Mouse (Mus musculus) limb, embryonic 13.5 days (tissue): ENCODE measurements at regions not wholly inside any gene's neighbourhood (a gene's known extent, or its start where the extent isn't known, plus 50 kb on each side); places are given as distances from the start of the nearest gene placed in this dataset.
"Not testable (repeated sequence)": the region's sequence is repeated elsewhere in the genome, so short reads cannot be mapped to it uniquely, and the experiment has no call there.

ENCODE experiments used
- ATAC-seq: fragments of 200-750 bp; cut with Nextera tagmentation; 2 replicates; pipeline ENCODE4 v1.8.0; 2017; ENCODE audit warnings: low read depth, moderate number of reproducible peaks, moderate TSS enrichment; ENCODE audit not compliant: low FRiP score
- H3K27ac ChIP-seq: fragments of 300-500 bp; sonication (generic); 2 replicates; pipeline ENCODE4 v1.5.1; 2015; ENCODE audit warnings: inconsistent platforms, mild to moderate bottlenecking, moderate library complexity
- H3K27me3 ChIP-seq: fragments of 300-500 bp; sonication (generic); 2 replicates; pipeline ENCODE4 v1.6.1; 2015; ENCODE audit warnings: mild to moderate bottlenecking, inconsistent platforms
- H3K36me3 ChIP-seq: fragments of 300-500 bp; sonication (generic); 2 replicates; pipeline ENCODE4 v1.6.1; 2015; ENCODE audit warnings: inconsistent platforms, mild to moderate bottlenecking, moderate library complexity
- H3K4me1 ChIP-seq: fragments of 300-500 bp; sonication (generic); 2 replicates; pipeline ENCODE4 v1.6.1; 2015; ENCODE audit warnings: inconsistent platforms
- H3K4me2 ChIP-seq: fragments of 300-500 bp; sonication (generic); replicated peaks from 2 replicates; pipeline ENCODE4 v1.6.1; 2015; ENCODE audit warnings: inconsistent platforms, mild to moderate bottlenecking, moderate library complexity
- H3K4me3 ChIP-seq: fragments of 300-500 bp; sonication (generic); 2 replicates; pipeline ENCODE4 v1.5.1; 2015; ENCODE audit warnings: moderate library complexity, mild to moderate bottlenecking, inconsistent platforms
- H3K9ac ChIP-seq: fragments of 300-500 bp; sonication (generic); 2 replicates; pipeline ENCODE4 v1.6.1; 2015; ENCODE audit warnings: mild to moderate bottlenecking, inconsistent platforms
- H3K9me3 ChIP-seq: fragments of 300-500 bp; sonication (generic); 2 replicates; pipeline ENCODE4 v1.6.1; 2016; ENCODE audit warnings: inconsistent platforms
- WGBS: fragments of 180-500 bp; shearing (Covaris S2); methylation state at CpG from one replicate; pipeline ENCODE4 v1.1.7; 2015; 5-methylcytosine and 5-hydroxymethylcytosine counted together

- WGBS: 55% methylated on average over 8 of the region's 8 CpGs
- Histone ChIP-seq H3K27me3 (no peaks in the 10 kb centered on the region), H3K36me3 (no peaks in the 10 kb centered on the region), H3K27ac (no peak overlapping the region), H3K9ac (no peak overlapping the region), H3K4me2 (no peak overlapping the region), H3K4me3 (no peak overlapping the region), H3K4me1 (peaks cover 4% of the 10 kb centered on the region; the same call in 1 of the 2 replicates), H3K9me3 (no peaks in the 10 kb centered on the region)
- no peak for ATAC-seq
Observed at GRCm38 (mm10) chr5:97289401-97290165, 102.6 kb downstream of the Naa11 start.

- H3K9me3 ChIP-seq: no peaks in the 10 kb centered on the region
- H3K9ac ChIP-seq: no peak overlapping the region
- no peaks in the 10 kb centered on the region for H3K36me3 ChIP-seq
- ATAC-seq: no peak
- no peak overlapping the region for H3K27ac ChIP-seq
- H3K4me1 ChIP-seq: peaks cover 3% of the 10 kb centered on the region; the same call in 1 of the 2 replicates
- 78% methylated on average over 5 of the region's 5 CpGs for WGBS
- 0 out of 2 replicates have a peak, but pooled peaks cover 3% of the 10 kb centered on the region for H3K27me3 ChIP-seq
- H3K4me3 ChIP-seq: no peak overlapping the region
- H3K4me2 ChIP-seq: no peak overlapping the region
Observed at GRCm38 (mm10) chr5:97279455-97279854, 112.7 kb downstream of the Naa11 start.

- peak; percentile 32; the same call in 1 of the 2 replicates for ATAC-seq
- H3K27me3 ChIP-seq: 0 out of 2 replicates have a peak, but pooled peaks cover 3% of the 10 kb centered on the region
- peaks cover 3% of the 10 kb centered on the region; the same call in 1 of the 2 replicates for H3K4me1 ChIP-seq
- no peak overlapping the region for H3K9ac ChIP-seq
- H3K36me3 ChIP-seq: no peaks in the 10 kb centered on the region
- H3K4me3 ChIP-seq: no peak overlapping the region
- WGBS: 58% methylated on average over 16 of the region's 16 CpGs
- no peak overlapping the region for H3K27ac ChIP-seq
- H3K9me3 ChIP-seq: no peaks in the 10 kb centered on the region
- peak overlapping the region; percentile 32 for H3K4me2 ChIP-seq
Observed at GRCm38 (mm10) chr5:97277795-97278572, 114.2 kb downstream of the Naa11 start.

GRCm38 (mm10) chr5:97276724-97277123 is 115.5 kb downstream of the Naa11 start:
- Histone ChIP-seq H3K4me3 (no peak overlapping the region), H3K9ac (no peak overlapping the region), H3K9me3 (no peaks in the 10 kb centered on the region), H3K27ac (no peak overlapping the region), H3K4me2 (no peak overlapping the region), H3K4me1 (peaks cover 3% of the 10 kb centered on the region; the same call in 1 of the 2 replicates), H3K27me3 (0 out of 2 replicates have a peak, but pooled peaks cover 3% of the 10 kb centered on the region), H3K36me3 (no peaks in the 10 kb centered on the region)
- 64% methylated on average over 5 of the region's 5 CpGs for WGBS
- no peak for ATAC-seq

- not testable (repeated sequence) for H3K27ac ChIP-seq, H3K4me1 ChIP-seq, H3K9me3 ChIP-seq, ATAC-seq, H3K9ac ChIP-seq, H3K4me2 ChIP-seq, H3K27me3 ChIP-seq, H3K4me3 ChIP-seq, H3K36me3 ChIP-seq
- 86% methylated on average over 12 of the region's 12 CpGs for WGBS
Observed at GRCm38 (mm10) chr5:97264666-97265065, 127.5 kb downstream of the Naa11 start.

GRCm38 (mm10) chr5:97257106-97257505 is 135.1 kb downstream of the Naa11 start:
- no peak overlapping the region for H3K4me3 ChIP-seq
- no peak for ATAC-seq
- H3K9me3 ChIP-seq: no peaks in the 10 kb centered on the region
- 85% methylated on average over 1 of the region's 1 CpGs for WGBS
- H3K4me2 ChIP-seq: no peak overlapping the region
- no peak overlapping the region for H3K9ac ChIP-seq
- H3K27me3 ChIP-seq: no peaks in the 10 kb centered on the region
- no peak overlapping the region for H3K27ac ChIP-seq
- H3K36me3 ChIP-seq: no peaks in the 10 kb centered on the region
- no peaks in the 10 kb centered on the region for H3K4me1 ChIP-seq

- WGBS: 69% methylated on average over 7 of the region's 7 CpGs
- no peak for ATAC-seq
Observed at GRCm38 (mm10) chr5:97256445-97257060, 135.6 kb downstream of the Naa11 start.

GRCm38 (mm10) chr5:97236930-97237329 is 125.5 kb upstream of the Paqr3 start:
- Histone ChIP-seq H3K9ac (no peak overlapping the region), H3K27ac (no peak overlapping the region), H3K4me3 (no peak overlapping the region), H3K4me1 (no peaks in the 10 kb centered on the region), H3K27me3 (no peaks in the 10 kb centered on the region), H3K9me3 (no peaks in the 10 kb centered on the region), H3K4me2 (no peak overlapping the region), H3K36me3 (no peaks in the 10 kb centered on the region)
- ATAC-seq: no peak
- WGBS: 88% methylated on average over 2 of the region's 2 CpGs

More at GRCm38 (mm10) chr5:97256445-97257060, 135.6 kb downstream of the Naa11 start:
- no peak overlapping the region for H3K9ac ChIP-seq
- H3K27ac ChIP-seq: no peak overlapping the region
- no peaks in the 10 kb centered on the region for H3K27me3 ChIP-seq
- H3K4me1 ChIP-seq: no peaks in the 10 kb centered on the region
- no peak overlapping the region for H3K4me3 ChIP-seq
- no peaks in the 10 kb centered on the region for H3K36me3 ChIP-seq
- H3K9me3 ChIP-seq: no peaks in the 10 kb centered on the region
- H3K4me2 ChIP-seq: no peak overlapping the region

- no peak for ATAC-seq
Observed at GRCm38 (mm10) chr5:97226425-97226824, 115.0 kb upstream of the Paqr3 start.

GRCm38 (mm10) chr5:97223238-97223857 is 112.0 kb upstream of the Paqr3 start:
- ATAC-seq: no peak
- no peaks in the 10 kb centered on the region for H3K4me1 ChIP-seq
- WGBS: 83% methylated on average over 12 of the region's 12 CpGs
- H3K4me3 ChIP-seq: no peak overlapping the region
- H3K36me3 ChIP-seq: no peaks in the 10 kb centered on the region
- no peak overlapping the region for H3K9ac ChIP-seq
- no peaks in the 10 kb centered on the region for H3K27me3 ChIP-seq
- H3K27ac ChIP-seq: no peak overlapping the region
- H3K4me2 ChIP-seq: no peak overlapping the region
- H3K9me3 ChIP-seq: no peaks in the 10 kb centered on the region

More at GRCm38 (mm10) chr5:97226425-97226824, 115.0 kb upstream of the Paqr3 start:
- Histone ChIP-seq H3K36me3 (no peaks in the 10 kb centered on the region), H3K4me1 (no peaks in the 10 kb centered on the region), H3K9ac (no peak overlapping the region), H3K4me2 (no peak overlapping the region), H3K27ac (no peak overlapping the region), H3K4me3 (no peak overlapping the region), H3K27me3 (no peaks in the 10 kb centered on the region), H3K9me3 (no peaks in the 10 kb centered on the region)
- WGBS: 39% methylated on average over 2 of the region's 2 CpGs

GRCm38 (mm10) chr5:97222489-97223237 is 111.3 kb upstream of the Paqr3 start:
- no peaks in the 10 kb centered on the region for H3K36me3 ChIP-seq
- H3K27me3 ChIP-seq: no peaks in the 10 kb centered on the region
- no peaks in the 10 kb centered on the region for H3K4me1 ChIP-seq
- H3K4me3 ChIP-seq: no peak overlapping the region
- no peak overlapping the region for H3K27ac ChIP-seq
- H3K9me3 ChIP-seq: no peaks in the 10 kb centered on the region
- ATAC-seq: no peak
- H3K9ac ChIP-seq: no peak overlapping the region
- no peak overlapping the region for H3K4me2 ChIP-seq
- 71% methylated on average over 12 of the region's 12 CpGs for WGBS
